23 mouse cellular contexts compared by ENCODE assay signal in the genomic region with DNA sequence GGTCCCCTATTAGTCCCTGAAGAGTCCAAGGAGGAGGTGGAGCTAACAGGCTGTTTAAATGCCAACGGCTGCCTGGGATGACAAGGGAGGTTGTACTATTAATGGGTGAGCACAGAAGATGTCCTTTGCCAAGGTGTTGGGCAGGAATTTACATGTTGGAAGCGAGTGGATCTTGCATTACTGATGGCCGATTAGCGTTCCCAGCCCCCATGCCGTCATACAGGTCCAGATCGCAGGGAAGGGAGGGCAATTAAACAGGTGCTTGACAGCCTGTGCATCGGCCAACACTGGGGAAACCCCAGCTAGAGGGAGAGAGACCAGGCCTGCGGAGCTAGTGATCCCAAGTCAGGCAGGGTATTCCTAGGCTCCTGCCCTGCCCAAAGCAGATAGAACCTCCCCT.
DNase-seq lines count a peak whose midpoint lies in the region; ATAC-seq lines count a peak whose summit lies in the region.
"Had no signal": no experiment of that assay in that cellular context is flagged by ENCODE, and none has a peak within 500 bp of the region (broad histone marks: within the 10 kb centered on the region; RNA-seq: fewer than 3 reads in every experiment).

No protein-coding gene starts in this region.

- peak; percentile 49 to 62 for DNase-seq in cerebellum, postnatal 10 days
- DNase-seq in cerebellum, adult 9-11 months, result no peak
- peak; percentile 51 to 57 for DNase-seq in cerebellum, postnatal 14 days
- no peak for DNase-seq in cerebellum, adult 11 months
- DNase-seq in ZHBTc4 (ENCODE audit: low read depth, low spot score), result peak; percentile 11
- peak; percentile 4 for DNase-seq in gonadal fat pad, adult 2 months (ENCODE audit: low read depth)
- no peak for DNase-seq in Muller cell, postnatal 12 days (ENCODE audit: inconsistent ontology term)
- DNase-seq in midbrain, embryonic 11.5 days (ENCODE audit: low spot score, missing footprints), result no peak
- DNase-seq: adrenal gland, adult 2 months; adrenal gland, adult 8-10 months; adrenal gland, postnatal 10 days; adrenal gland, postnatal 14 days; adrenal gland, postnatal 25 days; adrenal gland, postnatal 36 days; B cell, adult 2 months; cerebellum, adult 11-12 months; cerebellum, adult 18-20 months; cerebellum, adult 8-10 months had no signal

- no peaks in the 10 kb centered on the region for H3K36me3 ChIP-seq in midbrain, embryonic 11.5 days (ENCODE audit: control insufficient read depth, insufficient read depth, low read length)
- H3K36me3 ChIP-seq: G1E had no signal

- H3K27ac ChIP-seq in midbrain, embryonic 11.5 days (ENCODE audit: low read depth, low read length), result no peak overlapping the region

- 86% methylated on average over 8 of the region's 8 CpGs for WGBS in midbrain, embryonic 11.5 days

- H3K4me2 ChIP-seq in midbrain, embryonic 11.5 days, result no peak overlapping the region

- H3K9ac ChIP-seq in midbrain, embryonic 11.5 days (ENCODE audit: low read length), result no peak overlapping the region

- no peak overlapping the region for H3K4me3 ChIP-seq in midbrain, embryonic 11.5 days (ENCODE audit: low read depth, low read length)

- no peak for ATAC-seq in midbrain, embryonic 11.5 days (ENCODE audit: low FRiP score)
- ATAC-seq: activated CD4-positive, CD25-positive, alpha-beta regulatory T cell, adult 4 months; CD4-positive, CD25-positive, alpha-beta regulatory T cell, adult 4 months; Patski had no signal

- H3K9me3 ChIP-seq in midbrain, embryonic 11.5 days (ENCODE audit: control insufficient read depth, low read length), result no peaks in the 10 kb centered on the region
- H3K9me3 ChIP-seq: G1E had no signal

- H3K4me1 ChIP-seq in midbrain, embryonic 11.5 days (ENCODE audit: control insufficient read depth, insufficient read depth, low read length), result no peaks in the 10 kb centered on the region

- no peaks in the 10 kb centered on the region for H3K27me3 ChIP-seq in midbrain, embryonic 11.5 days (ENCODE audit: control insufficient read depth, insufficient read depth, low read length)
- H3K27me3 ChIP-seq: CH12.LX, Patski had no signal

Comparison
In these comparisons a context has a peak if more than half of its experiments do, and no peak if none do; other contexts are left out.
1. DNase-seq: peak in cerebellum, postnatal 10 days (2 of 2), cerebellum, postnatal 14 days (2 of 2), ZHBTc4 (single experiment) and gonadal fat pad, adult 2 months (single experiment); none in cerebellum, adult 9-11 months (single experiment), cerebellum, adult 11 months (single experiment), Muller cell, postnatal 12 days (single experiment) and midbrain, embryonic 11.5 days (single experiment).